Mouse (Mus musculus) forebrain, embryonic 14.5 days (tissue): Measurements from ENCODE around the gene Chst11. TPM values are rescaled to one million over a fixed set of nuclear protein-coding genes. Genes with fewer than 3 reads are reported as not detected.

Source experiments
- ATAC-seq: fragments of 200-750 bp; cut with Nextera tagmentation; 2 replicates; pipeline ENCODE4 v1.8.0; 2017; ENCODE audit warnings: mild to moderate bottlenecking, moderate library complexity
- DNase-seq: peaks from one replicate; pipeline ENCODE4 v3.0.0-alpha.2; 2015; ENCODE audit warnings: low spot score
- H3K27ac ChIP-seq: fragments of 300-500 bp; sonication (generic); 2 replicates; pipeline ENCODE4 v1.5.1; 2014; ENCODE audit warnings: low read depth, mild to moderate bottlenecking, control low read depth, low read length, moderate library complexity
- H3K27me3 ChIP-seq: fragments of 300-500 bp; sonication (generic); replicated peaks from 2 replicates; pipeline ENCODE4 v1.6.1; 2014; ENCODE audit warnings: low read length, control low read depth, mixed read lengths; ENCODE audit not compliant: control insufficient read depth, insufficient read depth
- H3K36me3 ChIP-seq: fragments of 300-500 bp; sonication (generic); 2 replicates; pipeline ENCODE4 v1.6.1; 2014; ENCODE audit warnings: low read length, control low read depth; ENCODE audit not compliant: control insufficient read depth, insufficient read depth
- H3K4me1 ChIP-seq: fragments of 300-500 bp; sonication (generic); 2 replicates; pipeline ENCODE4 v1.6.1; 2014; ENCODE audit warnings: antibody characterized with exemption, low read length, control low read depth; ENCODE audit not compliant: control insufficient read depth, insufficient read depth
- H3K4me2 ChIP-seq: fragments of 300-500 bp; sonication (generic); 2 replicates; pipeline ENCODE4 v1.6.1; 2014; ENCODE audit warnings: mild to moderate bottlenecking, control low read depth, low read length
- H3K4me3 ChIP-seq: fragments of 300-500 bp; sonication (generic); 2 replicates; pipeline ENCODE4 v1.5.1; 2014; ENCODE audit warnings: low read depth, low read length, control low read depth
- H3K9ac ChIP-seq: fragments of 300-500 bp; sonication (generic); 2 replicates; pipeline ENCODE4 v1.6.1; 2014; ENCODE audit warnings: mild to moderate bottlenecking, low read length, control low read depth, moderate library complexity
- H3K9me3 ChIP-seq: fragments of 300-500 bp; sonication (generic); replicated peaks from 2 replicates; pipeline ENCODE4 v1.6.1; 2016; ENCODE audit warnings: low read length, control low read depth, mixed read lengths; ENCODE audit not compliant: control insufficient read depth
- WGBS: fragments of 180-500 bp; shearing (Covaris S2); extraction: QIAGEN DNeasy Blood & Tissue Kit; methylation state at CpG from one replicate; pipeline ENCODE4 v1.1.7; 2014; 5-methylcytosine and 5-hydroxymethylcytosine counted together
- polyA plus RNA-seq: library from polyadenylated mRNA; unstranded; fragments of >200 nt; fragmentation: Nextera tagmentation; extraction: Ambion mirVana; gene quantifications from 2 replicates; pipeline ENCODE4 v1.2.1, GENCODE M21; 2014

Chst11 gene
- polyA plus RNA-seq, 1 experiment from 2014 or later, result 4.2 TPM

DNA sequence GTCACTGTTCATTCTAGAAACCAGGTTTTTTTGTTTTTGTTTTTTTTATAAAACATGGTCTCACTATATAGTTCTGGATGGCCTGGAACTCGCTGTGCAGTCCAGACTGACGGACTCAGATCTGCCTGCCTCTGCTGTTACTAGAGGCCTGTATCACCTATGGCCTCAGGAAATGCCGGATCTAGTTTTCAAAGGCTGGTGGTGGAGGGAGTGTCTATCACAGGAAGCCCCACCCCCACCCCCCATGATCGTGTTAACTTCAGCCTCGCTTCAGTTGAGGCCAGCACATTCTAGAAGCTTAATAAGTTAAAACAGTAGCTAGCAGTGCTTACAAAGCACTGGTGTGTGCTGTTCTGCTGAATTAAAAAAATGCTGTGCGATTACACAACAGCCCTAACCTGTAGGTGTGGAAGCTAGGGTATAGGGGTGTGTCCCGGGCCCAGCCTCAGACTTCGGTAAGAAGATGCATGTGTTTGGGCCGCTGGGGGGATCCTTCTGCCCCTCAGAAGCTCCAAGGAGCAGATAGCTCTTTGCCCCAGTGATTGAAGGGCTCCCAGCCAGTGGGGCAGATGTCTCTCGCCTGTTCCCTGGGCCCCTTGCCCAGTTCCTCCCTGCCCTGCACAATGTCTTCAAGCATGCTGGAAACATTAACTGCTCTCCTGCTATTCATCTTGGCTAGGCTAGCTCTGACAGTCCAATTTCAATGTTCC, 176.5 kb downstream of the Chst11 start:
- peaks cover 34% of the 10 kb centered on the region for H3K4me1 ChIP-seq
- no peaks in the 10 kb centered on the region for H3K27me3 ChIP-seq
- no peak overlapping the region for H3K9ac ChIP-seq
- H3K9me3 ChIP-seq, result no peaks in the 10 kb centered on the region
- H3K27ac ChIP-seq, result peak overlapping the region; percentile 58; the same call in 1 of the 2 replicates
- DNase-seq (peak; percentile 68), ATAC-seq (peak; percentile 35; the same call in 1 of the 2 replicates)
- no peak overlapping the region for H3K4me2 ChIP-seq
- 62% methylated on average over 10 of the region's 10 CpGs for WGBS
- H3K36me3 ChIP-seq, result no peaks in the 10 kb centered on the region
- H3K4me3 ChIP-seq, result no peak overlapping the region

DNA sequence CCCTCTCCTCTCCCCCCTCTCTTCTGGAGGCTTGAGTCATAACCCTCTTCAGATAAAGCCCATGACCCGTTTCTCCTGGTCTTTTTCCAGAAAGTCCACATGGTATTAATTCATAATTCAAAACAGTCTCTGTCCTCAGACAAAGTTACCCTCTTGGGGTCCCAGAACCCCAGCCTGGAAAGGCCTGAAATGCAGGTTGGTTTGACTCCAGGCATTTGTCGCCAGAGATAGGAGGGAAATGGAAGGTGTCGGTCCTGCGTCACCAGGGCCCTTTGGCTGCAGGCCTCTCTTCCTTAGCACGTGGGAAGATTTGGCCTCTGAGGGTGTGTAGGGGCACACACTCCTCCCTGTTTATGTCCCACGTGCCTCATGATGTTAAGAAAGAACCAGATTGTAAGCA, 178.6 kb downstream of the Chst11 start:
- ATAC-seq (no peak), DNase-seq (no peak)
- no peaks in the 10 kb centered on the region for H3K27me3 ChIP-seq
- H3K9ac ChIP-seq, result no peak overlapping the region
- WGBS, result 71% methylated on average over 6 of the region's 6 CpGs
- no peaks in the 10 kb centered on the region for H3K36me3 ChIP-seq
- H3K4me3 ChIP-seq, result no peak overlapping the region
- H3K9me3 ChIP-seq, result no peaks in the 10 kb centered on the region
- no peak overlapping the region for H3K4me2 ChIP-seq
- no peak overlapping the region for H3K27ac ChIP-seq
- H3K4me1 ChIP-seq, result peaks cover 26% of the 10 kb centered on the region

DNA sequence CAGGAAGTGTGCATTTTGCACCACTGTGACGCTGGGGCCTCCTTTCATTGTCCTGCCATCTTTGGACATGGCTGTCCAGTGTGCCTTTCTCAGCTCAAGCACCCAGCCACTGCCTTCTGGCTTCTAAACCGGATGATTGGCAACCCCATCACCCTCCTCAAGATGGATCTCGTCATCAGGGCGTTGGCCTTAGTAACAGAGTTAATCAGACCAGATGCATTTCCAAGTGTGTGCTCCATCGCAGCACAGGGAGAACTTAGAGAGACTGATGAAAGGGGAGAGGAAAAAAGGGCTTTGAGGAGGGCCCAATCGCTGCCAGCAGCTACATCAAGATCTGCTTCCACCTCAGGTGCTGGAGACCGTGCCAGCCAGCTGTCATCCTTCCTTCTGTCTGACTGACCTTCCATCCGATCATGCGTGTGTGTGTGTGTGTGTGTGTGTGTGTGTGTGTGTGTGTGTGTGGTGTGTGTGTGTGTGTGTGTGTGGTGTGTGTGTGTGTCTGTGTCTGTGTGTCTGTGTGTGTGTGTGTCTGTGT, 179.7 kb downstream of the Chst11 start:
- WGBS, result 58% methylated on average over 9 of the region's 9 CpGs
- Histone ChIP-seq H3K9me3 (no peaks in the 10 kb centered on the region), H3K27me3 (no peaks in the 10 kb centered on the region), H3K4me3 (no peak overlapping the region), H3K4me1 (peaks cover 24% of the 10 kb centered on the region), H3K4me2 (no peak overlapping the region), H3K27ac (no peak overlapping the region), H3K9ac (no peak overlapping the region), H3K36me3 (no peaks in the 10 kb centered on the region)
- no peak for ATAC-seq
- DNase-seq, result no peak

DNA sequence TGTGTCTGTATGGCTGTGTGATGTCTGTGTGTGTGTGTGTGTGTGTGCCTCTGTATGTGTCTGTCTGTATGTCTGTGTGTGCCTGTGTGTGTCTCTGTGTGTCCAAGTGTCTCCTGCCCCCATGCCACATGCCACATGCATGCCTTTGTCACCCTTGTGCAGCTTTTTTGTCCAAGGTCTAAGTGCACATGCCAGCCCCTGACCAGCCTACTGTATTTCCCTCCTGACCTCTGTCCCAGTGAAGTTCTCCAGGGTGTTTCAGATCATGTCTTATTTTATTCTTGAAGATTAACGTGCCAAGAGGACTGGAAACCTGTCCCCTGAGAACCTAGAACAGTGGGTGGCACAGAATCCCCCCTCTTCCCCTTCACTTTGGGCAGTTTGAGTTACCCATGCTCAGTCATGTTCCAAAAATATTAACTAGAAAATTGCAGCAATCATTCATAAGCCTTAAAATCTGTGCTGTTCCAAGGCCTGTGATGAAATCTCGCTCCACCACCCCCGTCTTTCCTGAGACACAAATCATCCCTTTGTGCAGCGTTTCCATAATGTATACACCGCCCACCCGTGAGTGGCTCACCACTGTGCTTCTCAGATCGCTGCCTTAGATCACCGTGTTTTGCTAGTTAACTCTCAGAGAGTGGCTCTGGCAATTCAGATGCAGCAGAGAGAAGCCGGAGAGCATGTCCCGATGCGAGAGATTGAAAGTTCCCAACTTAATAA, 180.4 kb downstream of the Chst11 start:
- no peaks in the 10 kb centered on the region for H3K27me3 ChIP-seq
- DNase-seq (no peak), ATAC-seq (no peak)
- H3K36me3 ChIP-seq, result no peaks in the 10 kb centered on the region
- peaks cover 24% of the 10 kb centered on the region for H3K4me1 ChIP-seq
- no peaks in the 10 kb centered on the region for H3K9me3 ChIP-seq
- H3K9ac ChIP-seq, result no peak overlapping the region
- H3K4me2 ChIP-seq, result no peak overlapping the region
- no peak overlapping the region for H3K27ac ChIP-seq
- no peak overlapping the region for H3K4me3 ChIP-seq
- 68% methylated on average over 11 of the region's 11 CpGs for WGBS

DNA sequence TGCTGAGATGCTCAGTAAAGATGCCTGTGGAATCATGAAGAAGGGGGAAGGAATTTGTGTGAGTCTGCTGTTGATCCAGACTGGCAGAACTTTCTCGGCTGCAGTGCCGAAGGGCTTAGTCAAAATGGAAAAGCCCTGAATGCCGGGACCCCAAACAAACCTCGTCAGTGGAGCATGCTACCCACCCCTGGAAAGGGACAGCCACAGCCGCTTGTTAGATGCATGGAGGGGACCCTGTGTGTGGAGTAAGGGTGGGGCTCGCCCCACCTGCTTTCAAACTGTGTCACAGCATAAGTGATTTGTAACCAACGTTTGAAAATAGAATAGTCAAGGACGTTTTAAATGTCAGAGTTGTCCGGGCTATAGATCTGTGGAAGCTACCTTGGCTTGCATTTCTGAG, 181.0 kb downstream of the Chst11 start:
- ATAC-seq (no peak), DNase-seq (no peak)
- Histone ChIP-seq H3K27ac (no peak overlapping the region), H3K9me3 (no peaks in the 10 kb centered on the region), H3K27me3 (no peaks in the 10 kb centered on the region), H3K36me3 (no peaks in the 10 kb centered on the region), H3K4me2 (no peak overlapping the region), H3K9ac (no peak overlapping the region), H3K4me3 (no peak overlapping the region), H3K4me1 (peaks cover 24% of the 10 kb centered on the region)
- WGBS, result 73% methylated on average over 9 of the region's 9 CpGs

DNA sequence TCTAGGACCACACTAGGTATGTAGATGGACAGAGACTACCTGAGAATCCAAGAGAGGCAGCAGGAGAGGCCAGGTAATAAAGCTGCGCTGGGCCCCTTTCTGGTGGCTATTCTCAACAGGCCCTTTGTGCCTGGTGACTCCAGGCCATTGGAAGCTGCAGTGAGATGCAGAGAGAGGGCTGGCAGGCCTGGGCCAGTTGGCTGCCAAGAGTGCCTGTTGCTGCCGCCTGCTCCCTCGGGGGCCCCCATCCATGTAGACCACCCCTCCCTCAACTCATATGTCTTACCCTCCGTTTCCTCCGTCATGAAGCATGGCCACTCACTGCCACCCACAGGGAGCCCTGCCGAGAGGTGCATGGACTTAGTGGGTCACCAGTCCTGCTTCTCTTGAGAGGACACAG, 182.2 kb downstream of the Chst11 start:
- Histone ChIP-seq H3K4me2 (no peak overlapping the region), H3K4me3 (no peak overlapping the region), H3K27me3 (no peaks in the 10 kb centered on the region), H3K27ac (no peak overlapping the region), H3K4me1 (peaks cover 12% of the 10 kb centered on the region), H3K36me3 (no peaks in the 10 kb centered on the region), H3K9ac (no peak overlapping the region), H3K9me3 (no peaks in the 10 kb centered on the region)
- WGBS, result 81% methylated on average over 6 of the region's 6 CpGs
- ATAC-seq (no peak), DNase-seq (no peak)

DNA sequence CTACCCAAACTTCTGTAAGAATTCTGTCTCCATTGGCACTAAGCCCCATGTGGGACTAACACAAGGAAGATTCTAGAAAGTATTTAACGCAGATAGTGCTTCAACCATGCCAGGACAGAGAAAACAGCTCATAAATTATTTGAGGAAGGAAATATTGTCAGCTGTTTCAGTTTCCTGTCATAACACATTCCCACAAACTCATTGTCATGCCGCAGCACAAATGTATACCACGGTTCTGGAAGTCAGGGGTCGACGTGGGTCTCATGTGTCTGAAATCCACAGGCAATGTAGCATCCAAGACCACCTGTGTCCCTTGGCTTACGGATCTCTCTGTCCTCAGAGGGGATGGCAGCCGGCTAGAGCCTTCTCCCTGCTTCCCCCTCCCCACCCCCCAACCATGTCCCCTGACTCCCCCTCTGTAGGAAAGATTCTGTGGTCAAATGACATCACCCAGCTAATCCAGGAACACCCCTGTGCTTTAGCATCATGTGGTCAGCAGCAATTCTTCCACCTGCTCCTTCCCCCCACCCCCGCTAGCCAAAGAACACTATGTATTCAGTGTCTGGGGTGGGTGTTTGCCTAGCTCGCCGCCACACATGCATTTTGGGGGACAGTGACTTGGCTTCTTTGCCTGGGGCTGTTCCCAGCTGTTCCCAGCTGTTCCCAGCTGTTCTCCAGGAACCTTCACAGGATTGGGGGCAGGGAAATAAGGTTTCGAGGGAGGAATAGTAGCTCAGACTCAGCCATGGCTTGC, 183.2 kb downstream of the Chst11 start:
- WGBS, result 87% methylated on average over 11 of the region's 11 CpGs
- H3K4me3 ChIP-seq, result no peak overlapping the region
- H3K27me3 ChIP-seq, result no peaks in the 10 kb centered on the region
- H3K4me1 ChIP-seq, result peaks cover 5% of the 10 kb centered on the region; the same call in 1 of the 2 replicates
- no peak for DNase-seq
- no peak for ATAC-seq
- no peaks in the 10 kb centered on the region for H3K9me3 ChIP-seq
- no peak overlapping the region for H3K27ac ChIP-seq
- no peaks in the 10 kb centered on the region for H3K36me3 ChIP-seq
- H3K4me2 ChIP-seq, result no peak overlapping the region
- H3K9ac ChIP-seq, result no peak overlapping the region

DNA sequence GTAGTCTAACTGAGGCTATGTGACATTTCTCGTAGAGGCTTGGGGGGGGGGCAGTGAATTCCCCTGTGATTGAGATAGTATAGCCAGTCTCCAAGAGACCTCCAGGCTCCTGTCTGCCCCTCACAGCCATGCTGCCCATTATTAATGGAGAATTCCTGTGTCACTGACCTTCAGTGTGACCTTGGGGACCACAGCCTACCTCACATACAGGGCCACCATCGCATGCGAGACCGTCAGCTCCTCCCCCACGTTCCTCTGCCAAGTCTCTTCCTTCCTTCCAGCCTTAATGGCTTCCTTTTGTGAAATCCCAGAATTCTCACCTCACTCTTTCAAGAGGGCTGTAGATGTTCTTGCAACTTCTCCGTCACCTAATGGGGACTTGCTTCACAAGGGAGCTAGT, 184.3 kb downstream of the Chst11 start:
- no peak overlapping the region for H3K27ac ChIP-seq
- DNase-seq, result no peak
- H3K4me1 ChIP-seq, result peaks cover 4% of the 10 kb centered on the region; the same call in 1 of the 2 replicates
- H3K9me3 ChIP-seq, result no peaks in the 10 kb centered on the region
- WGBS, result 90% methylated on average over 6 of the region's 6 CpGs
- H3K27me3 ChIP-seq, result no peaks in the 10 kb centered on the region
- no peak overlapping the region for H3K9ac ChIP-seq
- no peak overlapping the region for H3K4me3 ChIP-seq
- no peak for ATAC-seq
- H3K4me2 ChIP-seq, result no peak overlapping the region
- no peaks in the 10 kb centered on the region for H3K36me3 ChIP-seq
